Mouse (Mus musculus) hindbrain, embryonic 14.5 days (tissue): Measurements from ENCODE around the gene Epgn. TPM values are rescaled to one million over a fixed set of nuclear protein-coding genes. Genes with fewer than 3 reads are reported as not detected.

Experiments used
- ATAC-seq: fragments of 200-750 bp; cut with Nextera tagmentation; 2 replicates; pipeline ENCODE4 v1.8.0; 2017; ENCODE audit warnings: moderate number of reproducible peaks, mild to moderate bottlenecking, moderate TSS enrichment, moderate library complexity; ENCODE audit not compliant: low FRiP score
- DNase-seq: peaks from one replicate; pipeline ENCODE4 v3.0.0-alpha.2; 2015; ENCODE audit warnings: low spot score
- H3K27ac ChIP-seq: fragments of 300-500 bp; sonication (generic); 2 replicates; pipeline ENCODE4 v1.5.1; 2014; ENCODE audit warnings: mild to moderate bottlenecking, moderate library complexity
- H3K27me3 ChIP-seq: fragments of 300-500 bp; sonication (generic); 2 replicates; pipeline ENCODE4 v1.6.1; 2014; ENCODE audit warnings: mild to moderate bottlenecking, low read length, mixed read lengths; ENCODE audit not compliant: control insufficient read depth, insufficient read depth
- H3K36me3 ChIP-seq: fragments of 300-500 bp; sonication (generic); replicated peaks from 2 replicates; pipeline ENCODE4 v1.6.1; 2014; ENCODE audit not compliant: control insufficient read depth, insufficient read depth
- H3K4me1 ChIP-seq: fragments of 300-500 bp; sonication (generic); replicated peaks from 2 replicates; pipeline ENCODE4 v1.6.1; 2014; ENCODE audit warnings: antibody characterized with exemption, low read length, mixed read lengths; ENCODE audit not compliant: control insufficient read depth, insufficient read depth
- H3K4me2 ChIP-seq: fragments of 300-500 bp; sonication (generic); replicated peaks from 2 replicates; pipeline ENCODE4 v1.6.1; 2014; ENCODE audit warnings: mild to moderate bottlenecking, moderate library complexity
- H3K4me3 ChIP-seq: fragments of 300-500 bp; sonication (generic); replicated peaks from 2 replicates; pipeline ENCODE4 v1.5.1; 2014; ENCODE audit warnings: mild to moderate bottlenecking, low read length
- H3K9ac ChIP-seq: fragments of 300-500 bp; sonication (generic); 2 replicates; pipeline ENCODE4 v1.6.1; 2014
- H3K9me3 ChIP-seq: fragments of 300-500 bp; sonication (generic); 2 replicates; pipeline ENCODE4 v1.6.1; 2016; ENCODE audit warnings: low read length; ENCODE audit not compliant: control insufficient read depth
- WGBS: fragments of 180-500 bp; shearing (Covaris S2); extraction: QIAGEN DNeasy Blood & Tissue Kit; methylation state at CpG from one replicate; pipeline ENCODE4 v1.1.7; 2014; 5-methylcytosine and 5-hydroxymethylcytosine counted together
- polyA plus RNA-seq: library from polyadenylated mRNA; unstranded; fragments of >200 nt; fragmentation: Nextera tagmentation; extraction: Ambion mirVana; gene quantifications from 2 replicates; pipeline ENCODE4 v1.2.1, GENCODE M21; 2014

Gene Epgn
- polyA plus RNA-seq: not detected in 2 replicates

GRCm38 (mm10) chr5:91027164-91027563 lies at the start of gene Epgn:
Epgn (plus strand) TSS chr5:91027464.
- H3K36me3 ChIP-seq: no peaks in the 10 kb centered on the region
- no peak for DNase-seq
- WGBS: 89% methylated on average over 6 of the region's 6 CpGs
- no peak within 1 kb of the TSS for H3K9ac ChIP-seq
- H3K4me2 ChIP-seq: no peak within 1 kb of the TSS
- no peaks in the 10 kb centered on the region for H3K4me1 ChIP-seq
- ATAC-seq: no peak
- no peak within 1 kb of the TSS for H3K27ac ChIP-seq
- no peaks in the 10 kb centered on the region for H3K9me3 ChIP-seq
- H3K4me3 ChIP-seq: no peak within 1 kb of the TSS
- no peaks in the 10 kb centered on the region for H3K27me3 ChIP-seq

- H3K4me3 ChIP-seq: no peak overlapping the region
- WGBS: 89% methylated on average over 7 of the region's 7 CpGs
- DNase-seq: no peak
Measured at GRCm38 (mm10) chr5:90980297-90980696, 47.0 kb upstream of the Epgn start.

DNA sequence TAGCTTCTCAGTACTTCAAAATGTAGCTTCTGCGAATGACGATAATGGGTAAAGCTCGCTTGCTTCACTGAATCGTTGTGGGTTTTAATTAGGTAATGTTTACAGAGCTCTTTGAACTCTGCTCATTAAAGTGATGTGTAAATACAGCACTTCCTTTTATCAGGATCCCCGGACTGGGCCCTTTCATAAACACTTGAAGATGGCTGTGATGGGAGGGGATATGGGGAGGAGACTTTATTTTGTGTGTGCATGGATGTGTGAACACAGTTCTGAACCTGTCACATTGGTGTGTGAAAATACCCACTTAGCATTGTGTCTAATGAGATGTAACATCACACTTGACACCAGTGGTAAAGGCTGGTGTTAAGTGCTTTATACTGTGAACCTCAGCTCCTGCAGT lies 39.7 kb upstream of the Epgn start:
- no peaks in the 10 kb centered on the region for H3K4me1 ChIP-seq
- H3K36me3 ChIP-seq: no peaks in the 10 kb centered on the region
- no peaks in the 10 kb centered on the region for H3K9me3 ChIP-seq
- no peak overlapping the region for H3K27ac ChIP-seq
- no peak overlapping the region for H3K4me3 ChIP-seq
- ATAC-seq (no peak), DNase-seq (no peak)
- WGBS: 74% methylated on average over 5 of the region's 5 CpGs
- no peaks in the 10 kb centered on the region for H3K27me3 ChIP-seq
- no peak overlapping the region for H3K4me2 ChIP-seq
- no peak overlapping the region for H3K9ac ChIP-seq

More at GRCm38 (mm10) chr5:90980297-90980696, 47.0 kb upstream of the Epgn start:
- no peak for ATAC-seq
- Histone ChIP-seq H3K4me1 (no peaks in the 10 kb centered on the region), H3K27me3 (no peaks in the 10 kb centered on the region), H3K9me3 (no peaks in the 10 kb centered on the region), H3K27ac (no peak overlapping the region), H3K4me2 (no peak overlapping the region), H3K9ac (no peak overlapping the region), H3K36me3 (peaks cover 18% of the 10 kb centered on the region; the same call in 1 of the 2 replicates)

DNA sequence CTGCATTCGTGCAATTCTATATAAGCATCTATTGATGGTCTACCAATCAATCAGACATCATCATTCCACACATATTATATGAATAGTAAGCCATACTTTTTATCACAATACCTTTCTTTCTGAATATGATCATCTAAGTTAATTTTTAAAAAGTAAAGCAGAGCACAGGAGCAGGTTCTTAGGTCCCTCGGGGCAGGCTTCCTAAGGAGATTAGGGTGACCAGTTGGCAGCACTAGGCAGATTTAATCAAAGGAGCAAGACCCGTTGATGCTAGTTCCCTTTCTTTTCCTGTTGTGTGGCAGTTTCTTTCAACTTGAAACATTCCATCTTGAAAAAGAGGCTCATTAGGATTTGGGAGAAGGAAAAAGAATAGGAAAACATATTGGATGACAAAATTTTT lies 39.1 kb upstream of the Epgn start:
- Histone ChIP-seq H3K27me3 (no peaks in the 10 kb centered on the region), H3K9me3 (no peaks in the 10 kb centered on the region), H3K27ac (no peak overlapping the region), H3K4me1 (no peaks in the 10 kb centered on the region), H3K4me2 (no peak overlapping the region), H3K9ac (no peak overlapping the region), H3K36me3 (no peaks in the 10 kb centered on the region), H3K4me3 (no peak overlapping the region)
- ATAC-seq: no peak
- no peak for DNase-seq
- 88% methylated on average over 3 of the region's 3 CpGs for WGBS

DNA sequence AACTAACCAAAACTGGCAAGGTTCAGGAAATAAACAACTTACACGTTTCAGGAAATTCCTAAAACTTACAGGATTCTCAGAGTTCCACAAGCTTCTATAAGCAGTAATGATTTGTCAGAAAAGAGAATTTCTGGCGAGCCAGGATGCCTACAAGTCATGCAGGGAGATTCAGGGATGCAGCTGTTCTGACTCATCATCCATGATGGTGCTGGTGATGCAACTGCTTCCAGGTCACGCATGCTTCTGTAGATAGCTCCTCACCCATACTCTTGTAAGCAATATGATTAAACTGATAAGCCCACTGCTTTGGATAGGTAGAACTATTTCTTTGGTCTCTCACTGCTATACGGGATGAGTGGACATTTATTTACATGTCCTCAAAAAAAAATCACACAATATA lies 38.7 kb upstream of the Epgn start:
- Histone ChIP-seq H3K4me1 (no peaks in the 10 kb centered on the region), H3K4me3 (no peak overlapping the region), H3K9ac (no peak overlapping the region), H3K27ac (no peak overlapping the region), H3K27me3 (no peaks in the 10 kb centered on the region), H3K4me2 (no peak overlapping the region), H3K36me3 (no peaks in the 10 kb centered on the region), H3K9me3 (no peaks in the 10 kb centered on the region)
- DNase-seq: no peak
- WGBS: 93% methylated on average over 4 of the region's 4 CpGs
- ATAC-seq: no peak

DNA sequence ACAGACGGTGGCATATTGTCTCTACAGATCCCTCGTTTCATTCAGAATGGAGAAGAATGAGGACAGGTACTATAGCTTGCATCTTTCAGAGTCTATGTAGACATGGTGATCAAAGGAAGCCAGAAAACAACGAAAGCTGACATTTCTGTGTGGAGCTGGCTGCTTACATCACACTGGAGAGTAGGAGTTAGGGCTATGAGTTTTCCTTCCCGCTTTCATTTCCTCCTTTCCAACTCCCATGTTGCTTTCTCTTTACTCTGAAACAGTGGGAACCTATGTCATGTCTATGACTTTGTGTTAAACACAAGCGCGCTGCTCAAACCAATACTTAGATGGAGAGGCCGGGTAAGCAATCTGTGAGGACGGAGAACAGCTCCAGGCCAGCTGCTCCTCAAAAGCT lies 27.3 kb upstream of the Epgn start:
- Histone ChIP-seq H3K4me1 (no peaks in the 10 kb centered on the region), H3K27me3 (no peaks in the 10 kb centered on the region), H3K4me2 (no peak overlapping the region), H3K27ac (no peak overlapping the region), H3K9ac (no peak overlapping the region), H3K4me3 (no peak overlapping the region), H3K36me3 (no peaks in the 10 kb centered on the region; the same call in 1 of the 2 replicates), H3K9me3 (no peaks in the 10 kb centered on the region)
- DNase-seq (no peak), ATAC-seq (no peak)
- 94% methylated on average over 8 of the region's 8 CpGs for WGBS

- Histone ChIP-seq H3K9me3 (no peaks in the 10 kb centered on the region), H3K27me3 (no peaks in the 10 kb centered on the region), H3K4me3 (no peak overlapping the region), H3K4me1 (no peaks in the 10 kb centered on the region), H3K9ac (no peak overlapping the region), H3K36me3 (no peaks in the 10 kb centered on the region), H3K27ac (no peak overlapping the region), H3K4me2 (no peak overlapping the region)
- 85% methylated on average over 10 of the region's 10 CpGs for WGBS
- DNase-seq (no peak), ATAC-seq (no peak)
Measured at GRCm38 (mm10) chr5:91015216-91015615, 12.0 kb upstream of the Epgn start.

DNA sequence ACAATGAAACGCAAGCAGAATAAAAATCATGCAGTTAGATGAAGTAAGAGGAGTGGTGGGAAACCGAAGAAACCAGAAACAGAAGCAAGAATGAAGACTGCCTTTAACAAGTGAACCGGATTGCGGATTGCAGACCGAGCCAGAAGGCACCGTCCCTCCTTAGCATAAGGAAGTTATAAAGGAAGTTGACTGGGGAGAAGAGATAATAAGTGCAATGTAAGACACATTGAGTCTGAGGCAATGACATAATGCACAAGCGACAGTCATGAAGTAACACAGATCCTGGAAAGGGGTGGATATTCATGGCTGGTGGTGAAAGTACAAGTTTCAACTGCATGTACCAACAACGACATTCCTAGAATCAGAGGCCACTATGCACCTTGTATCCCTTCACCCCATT lies 4.2 kb upstream of the Epgn start:
- Histone ChIP-seq H3K27ac (no peak overlapping the region), H3K4me2 (no peak overlapping the region), H3K9ac (no peak overlapping the region), H3K9me3 (no peaks in the 10 kb centered on the region), H3K36me3 (no peaks in the 10 kb centered on the region), H3K4me1 (no peaks in the 10 kb centered on the region), H3K27me3 (no peaks in the 10 kb centered on the region), H3K4me3 (no peak overlapping the region)
- DNase-seq (no peak), ATAC-seq (no peak)
- 92% methylated on average over 8 of the region's 8 CpGs for WGBS

DNA sequence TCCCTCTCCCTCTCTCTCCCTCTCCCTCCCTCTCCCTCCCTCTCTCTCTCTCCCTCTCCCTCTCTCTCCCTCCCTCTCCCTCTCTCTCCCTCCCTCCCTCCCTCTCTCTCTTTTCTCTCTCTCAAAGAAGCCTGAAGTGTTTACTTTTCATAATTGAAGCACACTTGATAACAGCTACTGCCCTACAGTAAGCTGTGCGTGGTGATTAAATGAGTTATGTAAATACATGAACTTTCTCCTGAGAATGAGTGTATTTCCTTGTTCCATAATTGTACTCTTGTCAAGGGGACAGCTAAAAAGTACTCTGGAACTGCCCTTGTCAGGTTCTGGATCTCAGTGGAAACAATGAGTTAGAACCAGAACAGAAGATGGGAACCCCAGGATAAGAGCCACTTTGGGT lies 576 bp downstream of the Epgn start:
- Histone ChIP-seq H3K9me3 (no peaks in the 10 kb centered on the region), H3K4me2 (no peak overlapping the region), H3K4me3 (no peak overlapping the region), H3K36me3 (no peaks in the 10 kb centered on the region), H3K4me1 (no peaks in the 10 kb centered on the region), H3K27me3 (no peaks in the 10 kb centered on the region), H3K27ac (no peak overlapping the region), H3K9ac (no peak overlapping the region)
- ATAC-seq: no peak
- no peak for DNase-seq
- 94% methylated on average over 1 of the region's 1 CpGs for WGBS

- ATAC-seq: no peak
- no peak overlapping the region for H3K4me3 ChIP-seq
- no peak overlapping the region for H3K4me2 ChIP-seq
- no peaks in the 10 kb centered on the region for H3K9me3 ChIP-seq
- H3K27ac ChIP-seq: no peak overlapping the region
- no peak overlapping the region for H3K9ac ChIP-seq
- no peaks in the 10 kb centered on the region for H3K27me3 ChIP-seq
- H3K4me1 ChIP-seq: no peaks in the 10 kb centered on the region
- no peak for DNase-seq
- WGBS: 99% methylated on average over 2 of the region's 2 CpGs
- H3K36me3 ChIP-seq: no peaks in the 10 kb centered on the region
Measured at GRCm38 (mm10) chr5:91030629-91031028, 3.4 kb downstream of the Epgn start.
